Mouse (Mus musculus) cerebellum, adult 2 months (tissue): ENCODE data around the gene Etl4.

Experiments used
- CTCF ChIP-seq: fragments of 200-500 bp; IDR thresholded peaks from 2 replicates; pipeline ENCODE4 v1.5.1; 2011; ENCODE audit warnings: low read depth, mild to moderate bottlenecking, control low read depth, low read length, moderate library complexity, borderline replicate concordance; ENCODE audit not compliant: insufficient read depth
- POLR2A ChIP-seq: fragments of 200-500 bp; IDR thresholded peaks from 2 replicates; pipeline ENCODE4 v1.6.1; 2011; ENCODE audit warnings: low read length, control low read depth, borderline replicate concordance; ENCODE audit not compliant: insufficient read depth

- TF ChIP-seq CTCF (no peak), POLR2A (no peak)
Observed at GRCm38 (mm10) chr2:20538871-20539270, 629.3 kb downstream of the Etl4 start.
